Mouse (Mus musculus) lung, adult 2 months (tissue): ENCODE measurements around the gene Coro6.

Source experiments
- CTCF ChIP-seq: fragments of 200-500 bp; IDR thresholded peaks from 2 replicates; pipeline ENCODE4 v1.5.1; 2011; ENCODE audit warnings: mild to moderate bottlenecking, low read length, control low read depth; ENCODE audit not compliant: insufficient read depth
- POLR2A ChIP-seq: fragments of 200-500 bp; IDR thresholded peaks from 2 replicates; pipeline ENCODE4 v1.6.1; 2011; ENCODE audit warnings: low read depth, mild to moderate bottlenecking, control low read depth, low read length, borderline replicate concordance; ENCODE audit errors: extremely low read depth

- TF ChIP-seq CTCF (no peak), POLR2A (peak; percentile 51; the same call in 1 of the 2 replicates)
These were observed 52.8 kb downstream of the Coro6 start, which contains the start of gene Abhd15 for GRCm38 (mm10) chr11:77514832-77515636.
